Mouse (Mus musculus) embryonic facial prominence, embryonic 12.5 days (tissue): ENCODE results near the gene Paip2b. TPM values are rescaled to one million over a fixed set of nuclear protein-coding genes. Genes with fewer than 3 reads are reported as not detected.
A peak's percentile ranks its signal among the peaks of the same experiment; 100 is the strongest.

Source experiments
- ATAC-seq: fragments of 200-750 bp; cut with Nextera tagmentation; 2 replicates; pipeline ENCODE4 v1.8.0; 2017; ENCODE audit not compliant: insufficient number of reproducible peaks, insufficient read depth, low FRiP score, low TSS enrichment
- H3K27ac ChIP-seq: fragments of 300-500 bp; sonication (generic); 2 replicates; pipeline ENCODE4 v1.5.1; 2016; ENCODE audit warnings: mild to moderate bottlenecking
- H3K27me3 ChIP-seq: fragments of 300-500 bp; sonication (generic); 2 replicates; pipeline ENCODE4 v1.6.1; 2016; ENCODE audit warnings: mild to moderate bottlenecking, moderate library complexity
- H3K36me3 ChIP-seq: fragments of 300-500 bp; sonication (generic); 2 replicates; pipeline ENCODE4 v1.6.1; 2016; ENCODE audit warnings: mild to moderate bottlenecking
- H3K4me1 ChIP-seq: fragments of 300-500 bp; sonication (generic); 2 replicates; pipeline ENCODE4 v1.6.1; 2016
- H3K4me2 ChIP-seq: fragments of 300-500 bp; sonication (generic); replicated peaks from 2 replicates; pipeline ENCODE4 v1.6.1; 2016; ENCODE audit warnings: mild to moderate bottlenecking, moderate library complexity
- H3K4me3 ChIP-seq: fragments of 300-500 bp; sonication (generic); 2 replicates; pipeline ENCODE4 v1.5.1; 2016; ENCODE audit warnings: mild to moderate bottlenecking
- H3K9ac ChIP-seq: fragments of 300-500 bp; sonication (generic); 2 replicates; pipeline ENCODE4 v1.6.1; 2016; ENCODE audit warnings: mild to moderate bottlenecking, moderate library complexity
- H3K9me3 ChIP-seq: fragments of 300-500 bp; sonication (generic); 2 replicates; pipeline ENCODE4 v1.6.1; 2016; ENCODE audit warnings: mild to moderate bottlenecking, moderate library complexity
- WGBS: fragments of 180-500 bp; shearing (Covaris S2); methylation state at CpG from one replicate; pipeline ENCODE4 v1.1.7; 2016; 5-methylcytosine and 5-hydroxymethylcytosine counted together
- polyA plus RNA-seq: library from polyadenylated mRNA; unstranded; fragments of >200 nt; fragmentation: Nextera tagmentation; extraction: Ambion mirVana; gene quantifications from 2 replicates; pipeline ENCODE4 v1.2.1, GENCODE M21; 2016

Paip2b gene
- polyA plus RNA-seq, 1 experiment from 2014 or later, result 20.0 TPM

DNA sequence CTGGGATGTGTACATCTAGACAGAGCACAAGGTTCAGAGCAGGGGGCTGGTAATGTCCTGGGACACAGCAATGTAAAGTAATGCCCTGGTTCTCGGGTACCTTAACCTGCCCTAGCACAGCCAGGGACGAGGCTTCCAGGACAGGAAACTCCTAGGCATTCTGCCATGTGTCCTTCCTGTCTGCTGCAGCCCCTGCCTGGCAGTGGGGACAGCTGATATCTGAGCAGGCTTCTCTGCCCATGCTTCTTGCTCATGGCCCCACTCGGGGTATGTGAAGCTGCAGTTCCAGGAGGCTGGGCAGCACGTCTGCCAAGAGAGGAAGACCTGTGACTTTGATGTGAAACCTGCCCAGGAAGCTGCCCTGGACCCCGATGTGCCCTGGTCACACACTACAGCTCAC, 63.1 kb downstream of the Paip2b start:
- H3K9ac ChIP-seq, result no peak overlapping the region
- peaks cover 31% of the 10 kb centered on the region for H3K36me3 ChIP-seq
- peaks cover 10% of the 10 kb centered on the region for H3K27me3 ChIP-seq
- ATAC-seq, result no peak
- H3K9me3 ChIP-seq, result no peaks in the 10 kb centered on the region
- H3K4me3 ChIP-seq, result no peak overlapping the region
- H3K4me2 ChIP-seq, result no peak overlapping the region
- H3K27ac ChIP-seq, result no peak overlapping the region
- WGBS, result 79% methylated on average over 5 of the region's 5 CpGs
- H3K4me1 ChIP-seq, result no peaks in the 10 kb centered on the region

DNA sequence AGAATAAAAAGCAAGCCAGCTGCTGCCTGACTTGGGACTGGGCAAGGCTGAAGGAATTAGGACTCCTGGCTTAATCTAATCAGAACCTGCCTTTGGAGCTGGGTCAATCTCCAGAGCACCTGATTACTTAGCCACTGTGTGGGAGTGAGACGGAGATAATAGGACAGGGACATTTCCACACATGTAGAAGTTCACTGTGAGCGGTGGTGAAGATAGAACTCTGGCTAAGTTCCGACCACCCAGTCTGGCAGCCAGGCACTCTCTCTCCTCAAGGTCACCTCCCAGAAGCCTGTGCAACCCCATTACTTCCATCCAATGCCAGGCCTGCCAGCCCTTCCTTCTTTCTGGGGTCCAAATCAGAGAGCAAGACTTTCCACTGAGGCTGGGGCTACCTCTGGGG, 64.6 kb downstream of the Paip2b start:
- no peaks in the 10 kb centered on the region for H3K9me3 ChIP-seq
- peaks cover 9% of the 10 kb centered on the region for H3K4me1 ChIP-seq
- peaks cover 25% of the 10 kb centered on the region for H3K27me3 ChIP-seq
- peaks cover 31% of the 10 kb centered on the region for H3K36me3 ChIP-seq
- H3K27ac ChIP-seq, result no peak overlapping the region
- H3K9ac ChIP-seq, result no peak overlapping the region
- no peak for ATAC-seq
- H3K4me3 ChIP-seq, result no peak overlapping the region
- WGBS, result 87% methylated on average over 3 of the region's 3 CpGs
- H3K4me2 ChIP-seq, result no peak overlapping the region

DNA sequence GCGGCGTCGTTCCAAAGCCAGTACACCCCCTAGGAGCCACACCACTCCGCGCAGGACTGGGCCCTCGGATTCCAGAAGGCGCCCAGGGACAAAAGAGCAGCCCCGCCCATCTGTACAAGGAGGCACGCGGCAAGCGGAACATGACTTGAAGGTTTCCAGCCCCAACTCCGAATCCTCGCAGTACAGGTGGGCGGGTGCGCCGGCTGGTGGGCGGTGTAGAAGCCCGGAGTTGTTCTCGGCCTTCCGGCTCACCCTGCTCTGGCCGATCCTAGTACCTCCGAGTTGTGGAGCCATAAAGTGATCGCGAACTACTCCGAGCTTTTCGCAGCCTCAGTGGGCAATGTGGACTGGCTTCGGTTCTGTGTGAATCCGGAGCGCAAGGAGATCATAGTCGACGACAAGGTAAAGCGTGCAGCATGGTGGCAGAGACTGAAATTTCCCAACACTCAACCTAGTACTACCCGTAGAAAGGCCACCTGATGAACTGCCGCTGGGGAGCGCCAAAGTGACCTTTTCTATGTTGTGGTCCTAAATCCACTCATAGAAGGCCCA, 68.6 kb downstream of the Paip2b start:
- Histone ChIP-seq H3K4me2 (peak overlapping the region; percentile 60), H3K4me3 (peak overlapping the region; percentile 31), H3K27ac (no peak overlapping the region), H3K9ac (peak overlapping the region; percentile 38), H3K4me1 (peaks cover 9% of the 10 kb centered on the region), H3K27me3 (peaks cover 62% of the 10 kb centered on the region), H3K9me3 (no peaks in the 10 kb centered on the region), H3K36me3 (no peaks in the 10 kb centered on the region)
- WGBS, result 2% methylated on average over 35 of the region's 35 CpGs
- ATAC-seq, result peak; percentile 78

DNA sequence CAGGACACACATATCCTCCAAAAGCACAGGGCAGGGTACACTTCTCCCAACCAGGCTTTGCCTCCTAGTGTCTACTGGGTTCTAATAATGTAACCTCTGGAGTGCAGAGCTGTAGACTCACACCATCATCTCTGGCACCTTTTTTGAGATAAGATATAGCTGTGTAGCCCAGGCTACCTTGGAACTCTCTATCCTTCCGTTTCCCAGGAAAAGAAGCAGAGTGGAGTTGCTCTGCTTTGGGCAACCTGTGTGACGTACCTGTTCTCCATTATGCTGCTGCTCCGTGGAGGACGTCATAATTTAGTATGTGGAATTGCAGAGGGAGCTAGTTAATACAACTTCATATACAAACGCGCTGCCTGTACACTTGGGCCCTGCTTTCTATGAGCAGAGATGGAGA, 69.2 kb downstream of the Paip2b start, which contains the start of gene Ankrd53:
Gene Ankrd53, plus strand, starts transcription at position 301 of the 400 bp plus-strand sequence.
- H3K27ac ChIP-seq, result no peak within 1 kb of the TSS
- peaks cover 9% of the 10 kb centered on the region for H3K4me1 ChIP-seq
- H3K9me3 ChIP-seq, result no peaks in the 10 kb centered on the region
- H3K4me3 ChIP-seq, result peak within 1 kb of the TSS; percentile 31
- H3K27me3 ChIP-seq, result peaks cover 68% of the 10 kb centered on the region
- H3K4me2 ChIP-seq, result peak within 1 kb of the TSS; percentile 60
- WGBS, result 22% methylated on average over 6 of the region's 6 CpGs
- no peak for ATAC-seq
- peak within 1 kb of the TSS; percentile 38 for H3K9ac ChIP-seq
- H3K36me3 ChIP-seq, result no peaks in the 10 kb centered on the region

DNA sequence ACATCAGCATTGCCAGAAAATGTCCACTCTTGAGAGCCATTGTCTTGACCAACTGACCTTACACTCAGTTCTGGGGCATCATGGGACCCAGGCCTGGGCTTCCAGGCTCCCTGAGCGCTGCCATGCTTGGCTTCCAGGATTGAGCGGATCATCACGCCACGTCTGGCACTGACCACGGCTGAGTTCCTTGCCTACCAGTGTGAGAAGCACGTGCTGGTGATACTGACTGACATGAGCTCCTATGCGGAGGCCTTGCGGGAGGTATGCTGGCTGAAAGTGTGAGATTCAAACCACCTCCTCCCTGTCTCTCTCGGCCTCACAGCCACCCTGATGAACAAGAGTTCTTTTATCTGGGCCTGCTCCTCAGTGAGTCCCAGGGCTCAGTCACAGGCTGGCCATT, 75.5 kb downstream of the Paip2b start:
- no peak for ATAC-seq
- H3K4me3 ChIP-seq, result no peak overlapping the region
- no peaks in the 10 kb centered on the region for H3K36me3 ChIP-seq
- H3K27ac ChIP-seq, result no peak overlapping the region
- H3K9ac ChIP-seq, result no peak overlapping the region
- no peak overlapping the region for H3K4me2 ChIP-seq
- 67% methylated on average over 9 of the region's 9 CpGs for WGBS
- H3K27me3 ChIP-seq, result peaks cover 68% of the 10 kb centered on the region
- no peaks in the 10 kb centered on the region for H3K4me1 ChIP-seq
- H3K9me3 ChIP-seq, result no peaks in the 10 kb centered on the region

Other genes with a start within 250 kb of the Paip2b start
- not detected in 2 replicates for gene Clec4f, start 175.6 kb downstream of the Paip2b start, polyA plus RNA-seq
- not detected in 2 replicates for gene Cd207, start 153.9 kb downstream of the Paip2b start, polyA plus RNA-seq
- 7.4 and 8.9 TPM in 2 replicates for gene Vax2, start 120.5 kb downstream of the Paip2b start, polyA plus RNA-seq
- 0.31 and 0.33 TPM in 2 replicates for gene Atp6v1b1, start 88.8 kb downstream of the Paip2b start, polyA plus RNA-seq
- 0.27 and 0.32 TPM in 2 replicates for gene Ankrd53, start 69.1 kb downstream of the Paip2b start, polyA plus RNA-seq
- gene Tex261, start 55.9 kb downstream of the Paip2b start, polyA plus RNA-seq, result 81.3 and 83.6 TPM in 2 replicates
- 50.7 and 53.5 TPM in 2 replicates for gene Nagk, start 36.8 kb downstream of the Paip2b start, polyA plus RNA-seq
- 79.7 and 91.7 TPM in 2 replicates for gene Zfp638, start 35.4 kb upstream of the Paip2b start, polyA plus RNA-seq
- 8.7 and 10.9 TPM in 2 replicates for gene Dysf, start 176.8 kb upstream of the Paip2b start, polyA plus RNA-seq